Mouse (Mus musculus): ENCODE results near the gene Trappc2l.
"Not testable (repeated sequence)": the region's sequence is repeated elsewhere in the genome, so short reads cannot be mapped to it uniquely, and the experiment has no call there.

Gene Trappc2l

DNA sequence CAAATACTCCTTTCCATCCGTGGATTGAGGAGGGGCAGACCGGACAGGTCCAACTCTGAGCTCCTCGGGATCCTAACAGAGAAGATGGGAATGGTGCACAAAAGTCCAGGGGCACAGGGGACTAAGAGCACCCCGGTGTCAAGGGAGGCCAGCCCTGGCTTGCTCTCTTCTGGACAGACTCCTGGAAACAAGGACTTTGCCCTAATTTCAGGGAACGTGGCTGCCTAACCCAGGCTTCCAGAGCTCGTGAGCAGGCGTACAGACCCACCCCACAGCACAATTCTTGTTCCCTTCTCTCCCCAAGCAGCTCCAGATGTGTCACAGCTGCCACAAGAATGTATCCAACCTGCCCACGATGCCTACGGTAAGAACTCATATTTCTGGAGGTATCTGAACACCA lies 14.4 kb downstream of the Trappc2l start:
- DNase-seq (ENCODE audit: low spot score), result no peak

DNA sequence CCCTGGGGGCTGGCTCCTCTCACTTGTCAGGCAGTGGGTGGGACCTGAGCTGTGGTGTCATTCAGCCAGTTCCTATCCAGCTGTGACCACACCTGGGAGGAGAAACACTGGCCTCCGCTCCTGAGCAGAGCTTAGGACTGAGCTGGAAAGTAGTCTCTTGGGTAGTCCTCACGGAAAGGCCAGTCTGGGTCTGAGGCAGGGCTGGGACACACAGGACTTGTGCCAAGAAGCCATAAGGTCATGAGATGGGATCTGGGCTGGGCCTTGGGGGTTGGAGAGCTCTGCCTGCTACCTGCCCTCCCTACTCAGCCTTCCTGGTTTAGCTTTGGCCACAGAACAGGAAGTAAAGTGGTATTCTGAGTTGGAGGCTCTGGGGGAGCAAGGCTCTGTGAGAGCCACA lies 15.5 kb downstream of the Trappc2l start:
- no peak for DNase-seq (ENCODE audit: low spot score)

DNA sequence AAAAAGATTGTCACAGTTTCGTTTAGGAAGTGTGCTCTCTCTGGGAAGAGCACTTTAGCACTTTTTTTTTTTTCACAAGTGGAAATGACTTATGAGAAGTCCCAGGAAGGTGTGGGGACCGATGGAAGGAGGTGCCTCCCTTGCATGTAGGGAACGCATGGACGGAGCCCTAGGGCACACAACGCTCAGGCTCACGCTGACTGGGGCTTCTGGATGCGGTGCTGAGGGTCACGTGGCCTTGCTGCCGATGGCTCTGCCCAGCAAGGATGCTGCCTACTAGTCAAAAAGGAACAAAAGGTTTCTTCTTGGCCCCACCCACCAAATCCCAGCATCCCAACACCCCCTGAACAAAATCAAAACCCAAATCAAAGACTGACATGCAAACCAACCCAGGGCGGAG lies 17.9 kb downstream of the Trappc2l start:
- no peak for DNase-seq (ENCODE audit: low spot score)

DNA sequence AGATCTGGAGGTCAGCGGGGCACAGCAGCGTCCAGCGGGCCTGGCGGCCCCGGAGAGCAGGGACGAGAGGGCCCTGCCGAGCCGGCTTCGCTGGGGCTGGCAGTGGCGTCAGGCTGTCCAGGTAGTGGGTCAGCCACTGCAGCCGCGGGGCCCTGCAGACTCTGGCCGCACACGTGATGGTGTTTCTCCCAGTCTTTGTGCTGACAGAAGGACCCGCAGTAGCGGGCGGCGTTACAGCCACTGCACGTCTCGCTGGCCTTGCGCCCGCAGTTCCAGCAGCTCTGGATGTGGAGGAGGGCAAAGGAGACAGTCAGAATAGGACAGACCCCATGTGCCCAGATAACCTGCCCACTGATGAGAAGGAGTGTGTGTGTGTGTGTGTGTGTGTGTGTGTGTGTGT lies 19.3 kb downstream of the Trappc2l start:
- DNase-seq (ENCODE audit: low spot score), result no peak

DNA sequence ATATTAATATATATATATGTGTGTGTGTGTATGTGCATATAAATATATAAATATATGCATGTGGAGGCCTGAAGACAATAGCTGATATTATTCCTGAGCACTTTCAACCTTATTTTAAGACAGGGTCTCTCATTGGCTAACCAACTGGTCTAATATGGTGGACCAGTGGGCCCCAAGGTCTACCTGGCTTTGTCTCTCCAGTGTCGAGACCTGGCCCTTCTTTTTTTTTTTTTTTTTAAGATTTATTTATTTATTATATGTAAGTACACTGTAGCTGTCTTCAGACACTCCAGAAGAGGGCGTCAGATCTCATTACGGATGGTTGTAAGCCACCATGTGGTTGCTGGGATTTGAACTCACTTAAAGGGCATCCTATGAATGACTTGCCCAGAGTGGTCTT lies 20.7 kb downstream of the Trappc2l start:
- not testable (repeated sequence) for DNase-seq (ENCODE audit: low spot score)

DNA sequence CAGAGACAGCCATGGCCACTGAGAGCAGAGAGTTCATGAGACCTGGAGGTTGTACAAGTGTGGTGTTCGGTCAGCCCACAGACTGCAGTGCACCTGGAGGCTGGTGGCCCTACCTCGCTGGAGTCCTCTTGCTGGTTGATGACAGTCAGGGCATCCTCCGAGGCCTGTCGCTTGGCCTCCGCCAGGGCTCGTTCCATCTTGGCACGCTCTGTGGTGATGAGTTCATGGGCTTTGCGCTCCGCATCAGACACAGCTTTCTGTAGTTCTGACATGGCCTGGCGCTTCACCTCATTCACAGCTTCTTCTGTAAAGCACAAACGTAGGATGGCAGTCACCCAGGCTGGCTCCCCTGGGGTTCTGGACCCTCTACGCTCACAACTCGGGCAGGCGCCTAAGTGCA lies 21.8 kb downstream of the Trappc2l start:
- DNase-seq (ENCODE audit: low spot score), result no peak

DNA sequence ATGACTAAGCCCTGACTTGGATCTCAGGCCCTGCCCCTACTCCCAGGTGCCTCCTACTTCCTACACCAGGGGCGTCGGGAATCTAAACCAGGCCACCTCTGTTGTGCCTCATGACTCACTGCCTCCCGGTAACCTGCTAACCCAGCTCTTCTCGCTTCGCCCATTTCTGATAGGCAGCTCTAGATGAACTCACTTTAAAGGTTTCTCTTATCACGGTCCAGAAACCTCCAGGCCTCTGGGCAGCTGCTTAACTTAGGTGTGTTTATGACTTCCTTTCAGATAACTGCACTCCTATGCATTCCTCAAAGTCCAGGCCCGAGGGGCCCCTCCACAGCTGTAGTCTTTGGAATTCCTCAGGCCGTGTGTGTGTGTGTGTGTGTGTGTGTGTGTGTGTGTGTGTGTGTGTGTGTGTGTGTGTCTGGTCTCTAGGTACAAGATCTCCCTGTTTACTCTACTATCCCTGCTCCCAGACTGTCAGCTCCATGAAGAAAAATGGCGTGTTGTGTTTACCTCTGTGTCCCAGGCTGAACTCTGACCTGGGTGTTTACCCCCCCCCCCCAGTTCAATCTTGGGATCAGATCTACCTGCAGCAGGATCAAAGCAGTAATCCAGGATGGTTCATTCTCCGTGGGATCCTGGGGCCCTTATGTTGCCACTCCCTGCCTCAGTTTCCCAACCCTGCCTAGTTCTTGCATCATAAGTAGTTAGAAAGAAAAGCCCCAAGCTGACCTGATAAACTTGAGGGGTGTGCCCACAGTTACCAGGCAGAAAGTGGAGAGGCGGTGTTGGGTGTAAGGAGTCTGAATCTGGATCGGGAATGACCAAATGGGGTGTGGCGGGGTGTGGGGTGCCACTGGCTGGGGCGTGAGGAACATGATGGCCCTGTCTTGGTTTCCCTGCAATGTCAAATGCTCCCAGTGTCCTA lies 24.7 kb downstream of the Trappc2l start:
- DNase-seq (ENCODE audit: low spot score), result no peak

DNA sequence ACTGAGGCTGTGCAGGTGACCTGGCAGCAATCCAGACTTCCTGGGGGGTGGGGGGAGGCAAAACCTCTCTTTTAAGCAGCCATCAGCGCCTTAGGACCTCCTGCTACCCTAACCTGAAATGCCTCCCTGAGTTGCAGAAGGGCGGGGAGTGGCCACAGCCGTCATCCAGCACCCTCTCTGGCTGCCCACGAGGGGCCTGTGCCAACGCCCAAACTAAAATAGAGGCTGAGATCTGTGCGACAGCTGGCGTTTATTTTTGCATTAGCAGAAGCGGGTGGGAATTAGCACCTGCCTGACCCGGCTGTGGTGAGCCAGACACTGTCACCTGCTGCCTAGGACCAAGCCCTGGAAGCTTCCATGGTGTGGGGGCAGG lies 25.3 kb downstream of the Trappc2l start:
- DNase-seq (ENCODE audit: low spot score), result no peak

DNA sequence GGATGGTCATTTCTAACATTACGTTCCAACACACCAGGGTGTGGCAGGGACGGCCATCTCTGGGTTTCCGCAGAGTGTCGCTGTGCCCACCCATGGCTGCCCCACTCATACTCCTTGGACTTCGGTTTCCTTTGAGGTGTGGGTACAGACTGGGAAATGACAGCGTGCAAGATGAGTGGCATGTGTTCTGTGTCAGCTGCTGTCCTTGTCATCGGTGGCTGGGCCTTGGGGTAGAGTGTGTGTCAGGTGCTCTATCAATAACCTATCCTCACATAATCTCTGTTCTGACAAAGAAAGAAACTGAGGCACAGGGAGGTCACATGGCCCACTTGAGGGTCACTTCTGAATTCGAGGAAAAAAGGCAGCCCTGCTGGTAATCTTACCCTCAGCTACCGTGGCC lies 25.8 kb downstream of the Trappc2l start:
- no peak for DNase-seq (ENCODE audit: low spot score)

DNA sequence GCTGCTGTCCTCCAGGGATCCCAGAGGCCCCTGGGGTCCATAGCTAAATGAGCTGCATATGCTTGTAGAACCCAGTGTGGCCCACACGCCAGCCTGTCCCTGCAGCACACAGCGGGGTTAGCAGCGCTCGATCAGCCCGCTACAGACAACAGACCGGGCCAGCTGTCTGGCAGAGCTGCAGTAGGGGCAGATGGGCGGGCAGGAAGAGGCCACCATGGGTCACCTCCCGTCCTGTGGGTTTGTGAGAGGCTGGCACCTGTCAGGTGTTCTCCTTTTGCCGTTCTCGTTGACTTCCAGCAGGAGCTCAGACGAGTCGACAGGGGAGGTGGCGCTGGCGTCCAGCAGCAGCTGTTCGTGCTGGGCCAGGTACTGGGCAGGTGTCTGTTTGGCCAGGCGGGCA lies 27.2 kb downstream of the Trappc2l start:
- no peak for DNase-seq (ENCODE audit: low spot score)

DNA sequence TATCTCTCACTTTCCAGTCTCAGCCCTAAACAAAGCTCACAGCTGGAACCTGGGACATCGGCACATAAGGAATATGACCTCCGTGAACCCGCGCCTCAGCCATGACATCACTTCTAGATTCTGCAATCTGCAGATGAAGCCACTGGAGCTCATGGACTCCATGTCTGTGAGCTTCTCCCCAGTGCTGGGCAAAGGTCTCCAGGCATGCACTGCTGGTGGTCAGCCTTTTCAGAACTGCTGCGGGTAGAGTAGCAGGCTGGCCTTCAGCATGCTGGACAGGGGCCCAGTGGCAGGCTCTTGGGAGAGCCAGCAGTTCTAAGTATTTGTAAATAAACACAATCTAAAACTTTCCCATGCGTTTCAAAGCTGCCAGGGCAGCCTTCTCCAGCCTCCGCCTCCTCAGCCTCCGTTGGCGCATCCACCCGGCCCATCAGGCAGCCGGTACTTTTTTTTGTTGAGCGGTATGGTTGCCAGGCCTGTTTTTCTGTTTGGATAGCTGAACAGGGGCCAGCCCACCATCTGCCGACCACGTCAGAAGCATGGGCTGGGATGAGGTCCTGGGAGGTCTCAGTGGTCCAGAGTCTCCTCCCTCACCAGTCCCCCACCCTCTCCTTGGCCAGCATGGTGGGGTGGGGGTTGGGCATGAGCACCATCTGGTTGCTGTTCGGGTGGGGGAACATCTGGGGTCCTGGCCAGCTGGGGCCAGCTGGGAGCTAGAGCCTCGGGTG lies 28.2 kb downstream of the Trappc2l start:
- peak; percentile 49 for DNase-seq (ENCODE audit: low spot score)

DNA sequence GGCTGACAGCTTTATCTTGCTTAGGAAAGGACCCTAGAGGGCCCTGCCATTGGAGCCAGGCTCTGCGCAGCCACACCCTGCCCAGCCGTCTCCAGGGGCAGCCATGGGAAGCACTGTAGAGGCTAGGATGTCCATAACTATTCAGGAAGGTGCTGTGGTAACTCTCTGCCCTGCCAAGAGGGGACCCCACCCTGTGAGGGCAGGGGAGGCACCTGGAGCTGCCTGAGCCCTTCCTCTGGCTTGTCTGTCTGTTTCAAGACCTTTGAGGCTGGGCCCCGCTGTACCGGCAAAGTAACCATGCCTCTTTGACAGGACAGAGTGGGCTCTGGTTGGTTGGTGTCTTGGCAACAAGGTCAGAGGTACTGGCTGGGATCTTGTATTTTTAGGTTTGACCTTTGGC lies 29.4 kb downstream of the Trappc2l start:
- DNase-seq (ENCODE audit: low spot score), result no peak

DNA sequence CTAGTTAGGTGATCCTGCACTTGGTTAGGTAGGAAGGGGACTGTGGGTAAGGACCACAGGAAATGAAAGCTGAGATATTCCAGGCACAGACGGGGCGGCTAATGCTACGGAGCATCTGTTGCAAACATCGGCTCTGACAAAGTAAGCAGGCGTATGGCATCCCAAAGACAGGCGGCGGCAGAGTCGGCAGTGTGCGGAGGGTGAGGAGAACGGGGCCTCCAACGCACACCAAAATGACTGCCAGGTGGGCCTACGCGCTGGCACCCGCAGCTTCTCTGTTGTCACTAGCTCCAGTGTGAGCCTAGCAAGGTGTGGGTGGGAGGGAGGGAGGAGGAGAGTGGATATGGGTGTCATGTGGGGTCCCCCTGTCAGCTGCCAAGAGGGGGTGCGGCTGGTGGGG lies 30.0 kb downstream of the Trappc2l start:
- DNase-seq (ENCODE audit: low spot score), result no peak

DNA sequence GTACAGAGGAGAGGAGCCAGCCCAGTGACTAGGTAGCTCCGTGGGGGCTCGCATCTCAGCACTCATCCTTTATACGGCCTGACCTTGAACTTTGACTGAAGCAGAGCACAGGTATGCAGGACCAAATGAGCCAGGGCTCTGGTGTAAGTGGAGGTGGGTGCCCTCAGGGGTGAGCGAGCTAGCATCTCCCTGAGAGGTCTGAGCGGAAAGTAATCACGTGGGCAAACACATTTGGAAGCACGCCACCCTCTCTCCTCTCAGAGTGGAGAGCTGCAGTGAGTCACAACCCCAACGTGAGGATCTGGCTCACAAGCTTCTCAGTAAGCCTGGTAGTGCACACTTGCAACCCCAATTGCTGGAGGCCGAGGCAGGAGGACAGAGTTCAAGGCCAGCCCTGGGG lies 30.6 kb downstream of the Trappc2l start:
- no peak for DNase-seq (ENCODE audit: low spot score)

DNA sequence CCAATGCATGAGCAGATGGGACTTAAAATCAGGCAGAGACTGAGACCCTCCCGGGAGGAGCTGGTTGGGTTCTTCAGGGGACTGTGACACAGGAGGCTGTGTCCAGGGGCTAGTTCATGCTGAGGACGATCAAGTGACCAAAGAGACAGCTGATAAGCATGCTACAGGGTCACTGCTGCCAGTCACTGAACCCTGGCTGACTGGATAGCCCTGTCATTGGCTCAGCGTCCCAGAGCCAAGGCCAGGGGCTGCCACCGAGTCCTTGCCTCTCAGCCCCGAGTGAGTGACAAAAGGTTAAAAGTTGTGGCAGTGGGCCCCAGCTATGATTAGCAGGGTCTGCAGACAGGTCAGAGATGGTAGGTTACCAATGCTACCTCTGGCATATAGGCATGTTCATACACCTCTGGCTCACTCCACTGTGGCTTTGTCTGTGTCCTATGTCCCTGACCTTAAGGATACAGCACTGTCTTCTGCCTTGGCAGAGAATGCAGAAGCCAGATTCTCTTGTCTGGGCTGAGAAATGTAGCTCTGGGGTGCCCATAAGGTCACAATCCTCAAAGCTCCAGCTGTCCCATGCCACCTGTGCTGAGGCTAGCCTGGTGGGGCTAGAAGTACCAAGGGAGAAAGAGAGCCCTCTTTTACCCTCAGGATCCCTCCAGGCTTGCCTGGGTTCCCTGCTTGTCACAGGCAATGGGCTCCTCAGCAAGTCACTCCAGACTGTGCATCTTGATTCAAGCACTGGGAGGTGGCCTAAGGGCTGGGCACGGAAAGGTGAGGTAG lies 32.9 kb downstream of the Trappc2l start:
- DNase-seq (ENCODE audit: low spot score), result no peak

DNA sequence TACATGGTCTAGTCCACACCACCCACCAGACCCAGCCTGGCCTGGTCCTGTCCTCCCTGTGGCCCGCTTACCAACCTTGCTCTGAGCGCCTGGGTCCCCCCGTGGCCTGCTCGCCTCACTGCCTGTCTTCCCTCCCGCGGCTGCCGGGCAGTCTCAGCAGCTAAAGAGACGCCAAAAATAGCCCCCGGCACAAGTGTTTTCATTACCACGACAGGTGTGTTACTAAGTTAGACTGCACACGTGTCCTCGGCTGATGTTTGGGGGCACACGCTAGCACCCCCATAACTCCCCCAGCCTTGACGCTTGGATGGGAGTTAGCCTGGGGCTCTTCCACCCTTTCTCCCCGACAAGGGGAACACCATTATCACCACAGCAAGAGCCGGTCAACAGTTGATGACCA lies 34.9 kb downstream of the Trappc2l start:
- DNase-seq (ENCODE audit: low spot score), result no peak

DNA sequence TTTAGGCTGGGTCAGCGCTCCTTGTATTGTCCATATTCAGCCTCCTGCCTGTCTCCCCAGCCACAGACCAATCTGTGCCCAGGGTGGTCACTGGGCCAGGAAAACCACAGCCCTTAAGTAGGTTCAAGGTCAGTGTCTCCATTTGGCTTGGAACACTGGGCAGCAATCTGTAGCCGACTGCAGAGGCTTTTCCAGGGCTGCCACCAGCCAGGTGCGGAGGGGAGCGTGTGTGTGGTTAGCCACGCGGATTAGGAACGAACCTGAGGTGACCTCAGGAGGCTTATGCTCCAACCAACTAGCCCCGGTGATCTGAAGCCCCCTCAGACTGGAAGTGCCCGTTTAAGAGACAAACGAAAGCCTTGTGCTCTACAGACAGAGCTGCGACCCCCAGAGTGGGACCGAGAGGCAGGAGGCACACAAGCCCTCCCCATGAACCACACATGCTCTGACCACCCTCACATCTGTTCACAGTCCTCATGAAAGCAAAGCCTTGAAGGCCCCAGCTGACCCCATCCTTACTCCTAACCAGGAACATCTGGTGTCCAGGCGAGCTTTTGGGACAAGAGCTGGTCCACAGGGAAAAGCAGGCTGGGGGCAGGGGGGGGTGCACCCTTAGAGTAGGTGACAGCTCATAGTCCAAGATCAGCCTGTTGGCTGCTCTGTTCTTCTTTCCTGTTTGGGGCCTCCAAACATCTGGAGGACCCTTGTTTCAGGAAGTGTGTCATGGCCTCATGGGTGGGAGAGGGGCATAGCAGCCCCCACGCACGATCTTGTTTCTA lies 36.9 kb downstream of the Trappc2l start:
- DNase-seq (ENCODE audit: low spot score), result no peak

DNA sequence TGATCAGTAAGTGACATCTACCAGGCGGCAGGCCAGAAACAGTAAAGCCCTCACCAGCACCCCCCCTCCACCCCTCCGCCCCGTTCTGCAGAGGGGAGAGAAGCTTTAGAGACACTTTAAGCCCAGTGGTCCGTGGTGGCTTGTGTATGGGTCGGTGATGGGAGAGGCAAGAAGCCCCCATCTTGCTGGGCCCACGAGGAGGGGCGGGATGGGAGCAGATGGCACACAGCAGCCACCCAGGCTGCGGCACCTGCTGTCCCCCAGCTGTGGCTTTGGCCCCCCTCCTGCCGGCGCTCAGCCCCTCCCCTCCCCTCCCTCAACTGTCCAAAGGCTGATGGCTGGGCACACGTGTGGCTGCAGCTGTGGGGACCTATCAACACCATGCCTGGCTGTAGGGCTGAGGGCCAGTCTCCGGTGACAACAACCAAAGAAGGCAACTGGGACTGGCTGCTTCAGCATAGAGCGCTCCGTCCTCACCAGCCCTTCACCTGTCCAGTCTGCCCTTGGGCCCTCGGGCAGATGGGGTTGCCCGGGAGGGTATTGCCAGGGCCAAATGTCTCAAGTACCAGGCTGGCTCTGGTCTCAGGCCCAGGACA lies 40.0 kb downstream of the Trappc2l start:
- DNase-seq (ENCODE audit: low spot score), result no peak

DNA sequence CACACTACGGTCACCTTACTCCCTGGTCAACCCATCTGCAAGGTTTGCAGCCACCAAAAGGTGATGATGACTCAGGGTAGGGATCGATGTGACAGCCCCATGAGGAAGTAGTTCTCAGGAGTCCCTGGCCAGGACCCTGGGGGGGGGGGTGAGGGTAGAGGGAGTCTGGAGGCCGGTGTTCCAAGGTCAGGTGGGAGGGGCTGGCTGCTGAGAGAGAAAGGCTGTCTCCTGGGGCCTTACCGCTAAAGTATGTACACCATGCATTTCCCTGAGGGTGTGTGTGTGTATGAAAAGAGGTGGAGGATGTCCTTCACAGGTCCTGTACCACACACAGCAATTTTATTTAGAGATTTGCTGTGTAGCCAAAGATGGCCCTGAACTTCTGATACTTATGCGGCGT lies 41.2 kb downstream of the Trappc2l start:
- DNase-seq (ENCODE audit: low spot score), result no peak

DNA sequence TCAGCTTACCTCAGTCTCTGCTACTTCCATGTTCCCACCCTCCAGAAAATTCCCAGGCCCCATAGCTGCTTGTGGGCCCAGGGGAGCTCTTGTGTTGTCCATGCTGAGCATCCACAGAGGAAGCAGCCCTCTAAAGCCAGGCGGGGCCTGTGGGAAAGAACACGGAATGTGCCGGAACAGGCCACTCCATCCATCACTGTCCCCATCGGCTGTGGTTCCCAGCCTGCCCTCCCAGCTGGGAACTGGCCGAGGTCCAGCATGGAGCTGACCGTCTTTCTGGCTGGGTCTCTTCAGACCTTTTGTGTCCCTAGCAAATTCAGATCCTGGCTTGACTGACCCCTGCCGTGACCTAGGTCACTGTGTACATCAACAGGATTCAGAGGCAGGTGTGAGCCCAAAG lies 43.3 kb downstream of the Trappc2l start:
- DNase-seq (ENCODE audit: low spot score), result peak; percentile 29

Measured in testis, postnatal 14 days (tissue).